Mouse (Mus musculus) cortical plate, adult 2 months (tissue): ENCODE results near the gene Gnl2.

Experiments used
- CTCF ChIP-seq: fragments of 200-500 bp; IDR thresholded peaks from 2 replicates; pipeline ENCODE4 v1.5.1; 2011; ENCODE audit warnings: mild to moderate bottlenecking, control low read depth, low read length; ENCODE audit not compliant: insufficient read depth; ENCODE audit errors: extremely low read depth
- POLR2A ChIP-seq: fragments of 200-500 bp; IDR thresholded peaks from 2 replicates; pipeline ENCODE4 v1.6.1; 2011; ENCODE audit warnings: mild to moderate bottlenecking, low read length, control low read depth; ENCODE audit not compliant: insufficient read depth; ENCODE audit errors: extremely low read depth

GRCm38 (mm10) chr4:124973296-124973695, 43.1 kb upstream of the Gnl2 start:
- TF ChIP-seq CTCF, result no peak
- TF ChIP-seq POLR2A, result no peak
